Mouse (Mus musculus): ENCODE results near the gene Abcg1.

- TF ChIP-seq POLR2A (IDR thresholded peaks at IDR 0.05; ENCODE audit: borderline replicate concordance, extremely low read depth, insufficient read depth, insufficient read length, poor library complexity, severe bottlenecking) = no peak
- TF ChIP-seq CTCF (IDR thresholded peaks at IDR 0.05; ENCODE audit: borderline replicate concordance, extremely low read depth, insufficient read depth, insufficient read length) = no peak
Measured at GRCm38 (mm10) chr17:31116063-31116462, 58.6 kb downstream of the Abcg1 start.
